Mouse (Mus musculus) forebrain, embryonic 11.5 days (tissue): ENCODE data around the gene Lmx1b. TPM values are rescaled to one million over a fixed set of nuclear protein-coding genes. Genes with fewer than 3 reads are reported as not detected.

Experiments
- ATAC-seq: fragments of 200-750 bp; cut with Nextera tagmentation; replicated peaks from 2 replicates; pipeline ENCODE4 v1.8.0; 2017; ENCODE audit warnings: moderate TSS enrichment; ENCODE audit not compliant: low FRiP score
- DNase-seq: peaks from one replicate; pipeline ENCODE4 v3.0.0-alpha.2; 2017; ENCODE audit warnings: low spot score
- H3K27ac ChIP-seq: fragments of 300-500 bp; sonication (generic); 2 replicates; pipeline ENCODE4 v1.5.1; 2014; ENCODE audit warnings: low read depth, low read length
- H3K27me3 ChIP-seq: fragments of 300-500 bp; sonication (generic); 2 replicates; pipeline ENCODE4 v1.6.1; 2014; ENCODE audit warnings: mild to moderate bottlenecking, low read length, mixed read lengths; ENCODE audit not compliant: control insufficient read depth, insufficient read depth
- H3K36me3 ChIP-seq: fragments of 300-500 bp; sonication (generic); 2 replicates; pipeline ENCODE4 v1.6.1; 2014; ENCODE audit warnings: mild to moderate bottlenecking, low read length, moderate library complexity, mixed read lengths; ENCODE audit not compliant: control insufficient read depth, insufficient read depth
- H3K4me1 ChIP-seq: fragments of 300-500 bp; sonication (generic); replicated peaks from 2 replicates; pipeline ENCODE4 v1.6.1; 2014; ENCODE audit warnings: low read length, mixed read lengths; ENCODE audit not compliant: control insufficient read depth, insufficient read depth
- H3K4me2 ChIP-seq: fragments of 300-500 bp; sonication (generic); 2 replicates; pipeline ENCODE4 v1.6.1; 2014; ENCODE audit warnings: low read depth, mild to moderate bottlenecking, low read length, moderate library complexity, mixed read lengths; ENCODE audit not compliant: severe bottlenecking
- H3K4me3 ChIP-seq: fragments of 300-500 bp; sonication (generic); 2 replicates; pipeline ENCODE4 v1.5.1; 2014; ENCODE audit warnings: low read depth, low read length
- H3K9ac ChIP-seq: fragments of 300-500 bp; sonication (generic); 2 replicates; pipeline ENCODE4 v1.6.1; 2014; ENCODE audit warnings: low read length
- H3K9me3 ChIP-seq: fragments of 300-500 bp; sonication (generic); 2 replicates; pipeline ENCODE4 v1.6.1; 2016; ENCODE audit warnings: low read length, mixed read lengths; ENCODE audit not compliant: control insufficient read depth
- WGBS: fragments of 180-500 bp; shearing (Covaris S2); extraction: QIAGEN DNeasy Blood & Tissue Kit; methylation state at CpG from one replicate; pipeline ENCODE4 v1.1.7; 2014; 5-methylcytosine and 5-hydroxymethylcytosine counted together
- polyA plus RNA-seq: library from polyadenylated mRNA; unstranded; fragments of >200 nt; fragmentation: Nextera tagmentation; extraction: Ambion mirVana; gene quantifications from 2 replicates; pipeline ENCODE4 v1.2.1, GENCODE M21; 2014

Lmx1b gene
- polyA plus RNA-seq, 1 experiment from 2014 or later = 1.0 TPM

GRCm38 (mm10) chr2:33672701-33673472 lies 32.6 kb upstream of the Lmx1b start:
- no peak overlapping the region for H3K27ac ChIP-seq
- no peaks in the 10 kb centered on the region for H3K36me3 ChIP-seq
- ATAC-seq = no peak
- H3K4me3 ChIP-seq = no peak overlapping the region
- DNase-seq = no peak
- H3K9me3 ChIP-seq = no peaks in the 10 kb centered on the region
- H3K9ac ChIP-seq = no peak overlapping the region
- no peaks in the 10 kb centered on the region for H3K27me3 ChIP-seq
- no peak overlapping the region for H3K4me2 ChIP-seq
- WGBS = 85% methylated on average over 10 of the region's 10 CpGs
- H3K4me1 ChIP-seq = no peaks in the 10 kb centered on the region

- H3K9me3 ChIP-seq = no peaks in the 10 kb centered on the region
- no peak for DNase-seq
- no peak overlapping the region for H3K4me2 ChIP-seq
- H3K36me3 ChIP-seq = no peaks in the 10 kb centered on the region
- no peaks in the 10 kb centered on the region for H3K27me3 ChIP-seq
- ATAC-seq = no peak
- WGBS = 80% methylated on average over 6 of the region's 6 CpGs
- no peak overlapping the region for H3K27ac ChIP-seq
- no peak overlapping the region for H3K4me3 ChIP-seq
- H3K4me1 ChIP-seq = peaks cover 6% of the 10 kb centered on the region; the same call in 1 of the 2 replicates
- no peak overlapping the region for H3K9ac ChIP-seq
Measured at GRCm38 (mm10) chr2:33668741-33669140, 28.4 kb upstream of the Lmx1b start.

GRCm38 (mm10) chr2:33666388-33666945 lies 26.2 kb upstream of the Lmx1b start:
- Histone ChIP-seq H3K4me2 (no peak overlapping the region), H3K9me3 (no peaks in the 10 kb centered on the region), H3K4me1 (peaks cover 6% of the 10 kb centered on the region; the same call in 1 of the 2 replicates), H3K4me3 (no peak overlapping the region), H3K9ac (no peak overlapping the region), H3K36me3 (no peaks in the 10 kb centered on the region), H3K27me3 (no peaks in the 10 kb centered on the region), H3K27ac (no peak overlapping the region)
- no peak for DNase-seq
- ATAC-seq = no peak
- WGBS = 58% methylated on average over 11 of the region's 11 CpGs

GRCm38 (mm10) chr2:33665363-33666058 lies 25.2 kb upstream of the Lmx1b start:
- no peaks in the 10 kb centered on the region for H3K36me3 ChIP-seq
- H3K27me3 ChIP-seq = no peaks in the 10 kb centered on the region
- no peak overlapping the region for H3K9ac ChIP-seq
- H3K27ac ChIP-seq = no peak overlapping the region
- DNase-seq (peak; percentile 62), ATAC-seq (0 out of 2 replicates have a peak, but pooled peaks have one; percentile 39)
- H3K4me3 ChIP-seq = no peak overlapping the region
- H3K4me1 ChIP-seq = peaks cover 6% of the 10 kb centered on the region; the same call in 1 of the 2 replicates
- no peak overlapping the region for H3K4me2 ChIP-seq
- H3K9me3 ChIP-seq = no peaks in the 10 kb centered on the region
- WGBS = 36% methylated on average over 13 of the region's 13 CpGs

- no peak overlapping the region for H3K4me2 ChIP-seq
- H3K9me3 ChIP-seq = no peaks in the 10 kb centered on the region
- H3K4me1 ChIP-seq = peaks cover 6% of the 10 kb centered on the region; the same call in 1 of the 2 replicates
- no peaks in the 10 kb centered on the region for H3K36me3 ChIP-seq
- no peak overlapping the region for H3K27ac ChIP-seq
- no peak overlapping the region for H3K9ac ChIP-seq
- no peak for DNase-seq
- H3K4me3 ChIP-seq = no peak overlapping the region
- H3K27me3 ChIP-seq = no peaks in the 10 kb centered on the region
- 85% methylated on average over 4 of the region's 4 CpGs for WGBS
- ATAC-seq = no peak
Measured at GRCm38 (mm10) chr2:33664661-33665060, 24.4 kb upstream of the Lmx1b start.

GRCm38 (mm10) chr2:33659288-33659629 lies 18.9 kb upstream of the Lmx1b start:
- ATAC-seq (peak; percentile 71; the same call in 1 of the 2 replicates), DNase-seq (peak; percentile 71)
- no peaks in the 10 kb centered on the region for H3K4me1 ChIP-seq
- no peak overlapping the region for H3K27ac ChIP-seq
- peak overlapping the region; percentile 44 for H3K4me2 ChIP-seq
- H3K36me3 ChIP-seq = no peaks in the 10 kb centered on the region
- H3K27me3 ChIP-seq = no peaks in the 10 kb centered on the region
- no peak overlapping the region for H3K4me3 ChIP-seq
- 0 out of 2 replicates have a peak overlapping the region, but pooled peaks have one; percentile 23 for H3K9ac ChIP-seq
- H3K9me3 ChIP-seq = no peaks in the 10 kb centered on the region
- 5% methylated on average over 7 of the region's 7 CpGs for WGBS

- Histone ChIP-seq H3K27ac (no peak overlapping the region), H3K4me2 (peak overlapping the region; percentile 44), H3K9ac (0 out of 2 replicates have a peak overlapping the region, but pooled peaks have one; percentile 23), H3K9me3 (no peaks in the 10 kb centered on the region), H3K36me3 (no peaks in the 10 kb centered on the region), H3K4me3 (no peak overlapping the region), H3K27me3 (no peaks in the 10 kb centered on the region), H3K4me1 (no peaks in the 10 kb centered on the region)
- no peak for DNase-seq
- 56% methylated on average over 12 of the region's 12 CpGs for WGBS
- ATAC-seq = no peak
Measured at GRCm38 (mm10) chr2:33658602-33659287, 18.4 kb upstream of the Lmx1b start.

- 82% methylated on average over 22 of the region's 22 CpGs for WGBS
- Histone ChIP-seq H3K4me2 (no peak overlapping the region), H3K27ac (no peak overlapping the region), H3K9me3 (no peaks in the 10 kb centered on the region), H3K9ac (no peak overlapping the region), H3K27me3 (peaks cover 2% of the 10 kb centered on the region; the same call in 1 of the 2 replicates), H3K4me1 (peaks cover 3% of the 10 kb centered on the region; the same call in 1 of the 2 replicates), H3K36me3 (no peaks in the 10 kb centered on the region), H3K4me3 (no peak overlapping the region)
- DNase-seq (peak; percentile 41), ATAC-seq (no peak)
Measured at GRCm38 (mm10) chr2:33652517-33653198, 12.3 kb upstream of the Lmx1b start.
